Mouse (Mus musculus): ENCODE results near the gene Kdm5d. TPM values are rescaled to one million over a fixed set of nuclear protein-coding genes. Genes with fewer than 3 reads are reported as not detected.

The Kdm5d gene
- 5.5 and 7.1 TPM in 2 replicates for polyA plus RNA-seq (2015; fragmentation: Nextera tagmentation; extraction: Ambion mirVana)

- ATAC-seq (ENCODE audit: insufficient number of reproducible peaks, low FRiP score, low TSS enrichment, low read depth), result no peak
- Histone ChIP-seq H3K27me3 (no peaks in the 10 kb centered on the region), H3K4me2 (no peak within 1 kb of the TSS), H3K36me3 (no peaks in the 10 kb centered on the region), H3K27ac (peak within 1 kb of the TSS; percentile 63; the same call in 1 of the 2 replicates), H3K4me3 (peak within 1 kb of the TSS; percentile 40), H3K9ac (no peak within 1 kb of the TSS), H3K4me1 (no peaks in the 10 kb centered on the region), H3K9me3 (no peaks in the 10 kb centered on the region)
- 1% methylated on average over 31 of the region's 34 CpGs for WGBS
These were observed at the start of gene Kdm5d for GRCm38 (mm10) chrY:897393-898227. TSS of gene Kdm5d (plus strand) at chrY:897788.

DNA sequence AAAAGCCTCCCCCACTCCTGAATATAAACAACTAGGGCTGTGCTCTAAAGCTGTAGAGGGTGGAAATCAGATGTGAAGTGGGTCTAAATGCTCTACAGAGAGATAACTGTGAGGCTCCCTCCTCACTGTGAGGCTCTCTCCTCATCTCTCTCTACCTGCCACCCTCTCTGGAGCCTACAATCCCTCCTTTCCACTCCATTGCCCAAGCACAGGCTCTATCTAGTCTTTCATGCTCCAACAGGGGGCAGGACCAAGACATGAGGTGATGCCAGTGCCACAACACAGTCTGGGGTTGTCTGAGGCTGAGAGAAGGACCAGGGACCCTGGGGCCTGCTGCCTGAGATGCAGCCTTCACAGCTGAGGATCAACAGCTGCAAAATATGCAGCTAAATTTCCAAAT lies 25.2 kb upstream of the Kdm5d start:
- no peak overlapping the region for H3K4me2 ChIP-seq
- H3K27me3 ChIP-seq, result no peaks in the 10 kb centered on the region
- no peaks in the 10 kb centered on the region for H3K9me3 ChIP-seq
- no peaks in the 10 kb centered on the region for H3K36me3 ChIP-seq
- H3K4me1 ChIP-seq, result no peaks in the 10 kb centered on the region
- H3K4me3 ChIP-seq, result no peak overlapping the region
- ATAC-seq (ENCODE audit: insufficient number of reproducible peaks, low FRiP score, low TSS enrichment, low read depth), result no peak
- no peak overlapping the region for H3K9ac ChIP-seq
- no peak overlapping the region for H3K27ac ChIP-seq

- Histone ChIP-seq H3K27me3 (no peaks in the 10 kb centered on the region), H3K36me3 (no peaks in the 10 kb centered on the region), H3K9ac (no peak overlapping the region), H3K4me2 (no peak overlapping the region), H3K27ac (no peak overlapping the region), H3K4me1 (no peaks in the 10 kb centered on the region), H3K9me3 (no peaks in the 10 kb centered on the region), H3K4me3 (no peak overlapping the region)
- WGBS, result 38% methylated on average over 10 of the region's 18 CpGs
- no peak for ATAC-seq (ENCODE audit: insufficient number of reproducible peaks, low FRiP score, low TSS enrichment, low read depth)
These were observed 24.6 kb upstream of the Kdm5d start for GRCm38 (mm10) chrY:872855-873549.

Small RNA genes within 50 kb of the gene (microRNA-seq; reads per million reads assigned to microRNA genes)
- gene Gm47281, result not detected

Other genes starting within 250 kb of the Kdm5d start
- gene Zfy1, start 100.4 kb upstream of the Kdm5d start, polyA plus RNA-seq (2015; fragmentation: Nextera tagmentation; extraction: Ambion mirVana), result not detected in 2 replicates
- gene Uba1y, start 79.1 kb upstream of the Kdm5d start, polyA plus RNA-seq (2015; fragmentation: Nextera tagmentation; extraction: Ambion mirVana), result not detected in 2 replicates
- 21.8 and 23.7 TPM in 2 replicates for gene Eif2s3y, start 112.8 kb downstream of the Kdm5d start, polyA plus RNA-seq (2015; fragmentation: Nextera tagmentation; extraction: Ambion mirVana)

All from limb, embryonic 15.5 days (tissue).